Mouse (Mus musculus) neural tube, embryonic 13.5 days (tissue): ENCODE measurements at regions not wholly inside any gene's neighbourhood (a gene's known extent, or its start where the extent isn't known, plus 50 kb on each side); places are given as distances from the start of the nearest gene placed in this dataset.

Source experiments
- ATAC-seq: fragments of 200-750 bp; cut with Nextera tagmentation; 2 replicates; pipeline ENCODE4 v1.8.0; 2017; ENCODE audit warnings: low read depth, mild to moderate bottlenecking, moderate TSS enrichment, moderate library complexity
- H3K27ac ChIP-seq: fragments of 300-500 bp; sonication (generic); replicated peaks from 2 replicates; pipeline ENCODE4 v1.5.1; 2015; ENCODE audit warnings: moderate library complexity, mild to moderate bottlenecking, inconsistent platforms
- H3K27me3 ChIP-seq: fragments of 300-500 bp; sonication (generic); 2 replicates; pipeline ENCODE4 v1.6.1; 2015; ENCODE audit warnings: mild to moderate bottlenecking, inconsistent platforms
- H3K36me3 ChIP-seq: fragments of 300-500 bp; sonication (generic); 2 replicates; pipeline ENCODE4 v1.6.1; 2015; ENCODE audit warnings: mild to moderate bottlenecking, inconsistent platforms
- H3K4me1 ChIP-seq: fragments of 300-500 bp; sonication (generic); replicated peaks from 2 replicates; pipeline ENCODE4 v1.6.1; 2015; ENCODE audit warnings: inconsistent platforms
- H3K4me2 ChIP-seq: fragments of 300-500 bp; sonication (generic); 2 replicates; pipeline ENCODE4 v1.6.1; 2015; ENCODE audit warnings: inconsistent platforms, mild to moderate bottlenecking, moderate library complexity
- H3K4me3 ChIP-seq: fragments of 300-500 bp; sonication (generic); 2 replicates; pipeline ENCODE4 v1.5.1; 2015; ENCODE audit warnings: mild to moderate bottlenecking, inconsistent platforms
- H3K9ac ChIP-seq: fragments of 300-500 bp; sonication (generic); 2 replicates; pipeline ENCODE4 v1.6.1; 2015; ENCODE audit warnings: moderate library complexity, mild to moderate bottlenecking, inconsistent platforms
- H3K9me3 ChIP-seq: fragments of 300-500 bp; sonication (generic); 2 replicates; pipeline ENCODE4 v1.6.1; 2016; ENCODE audit warnings: inconsistent platforms
- WGBS: fragments of 180-500 bp; shearing (Covaris S2); methylation state at CpG from one replicate; pipeline ENCODE4 v1.1.7; 2015; 5-methylcytosine and 5-hydroxymethylcytosine counted together

DNA sequence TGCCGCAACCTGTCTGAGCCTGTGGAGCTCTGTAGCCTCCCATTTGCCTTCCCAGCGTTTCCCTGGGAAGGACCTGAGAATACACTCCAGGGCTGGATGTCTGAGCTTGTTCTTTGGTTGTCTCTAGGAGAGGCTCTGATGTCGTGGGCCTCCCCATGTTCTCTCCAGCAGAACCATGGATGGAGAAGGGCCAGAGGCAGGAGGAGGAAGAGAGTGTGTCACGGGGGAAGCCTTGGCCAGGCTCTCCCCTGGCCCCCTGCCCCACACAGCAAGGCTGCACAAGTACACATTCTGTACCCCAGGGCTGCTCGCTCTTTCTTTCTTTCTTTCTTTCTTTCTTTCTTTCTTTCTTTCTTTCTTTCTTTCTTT lies 74.9 kb upstream of the Irf2bp2 start:
- no peaks in the 10 kb centered on the region for H3K9me3 ChIP-seq
- H3K27me3 ChIP-seq, result no peaks in the 10 kb centered on the region
- peaks cover 66% of the 10 kb centered on the region for H3K4me1 ChIP-seq
- no peak for ATAC-seq
- no peak overlapping the region for H3K4me2 ChIP-seq
- H3K9ac ChIP-seq, result peak overlapping the region; percentile 1; the same call in 1 of the 2 replicates
- 71% methylated on average over 5 of the region's 5 CpGs for WGBS
- no peak overlapping the region for H3K4me3 ChIP-seq
- H3K27ac ChIP-seq, result peak overlapping the region; percentile 99
- no peaks in the 10 kb centered on the region for H3K36me3 ChIP-seq

DNA sequence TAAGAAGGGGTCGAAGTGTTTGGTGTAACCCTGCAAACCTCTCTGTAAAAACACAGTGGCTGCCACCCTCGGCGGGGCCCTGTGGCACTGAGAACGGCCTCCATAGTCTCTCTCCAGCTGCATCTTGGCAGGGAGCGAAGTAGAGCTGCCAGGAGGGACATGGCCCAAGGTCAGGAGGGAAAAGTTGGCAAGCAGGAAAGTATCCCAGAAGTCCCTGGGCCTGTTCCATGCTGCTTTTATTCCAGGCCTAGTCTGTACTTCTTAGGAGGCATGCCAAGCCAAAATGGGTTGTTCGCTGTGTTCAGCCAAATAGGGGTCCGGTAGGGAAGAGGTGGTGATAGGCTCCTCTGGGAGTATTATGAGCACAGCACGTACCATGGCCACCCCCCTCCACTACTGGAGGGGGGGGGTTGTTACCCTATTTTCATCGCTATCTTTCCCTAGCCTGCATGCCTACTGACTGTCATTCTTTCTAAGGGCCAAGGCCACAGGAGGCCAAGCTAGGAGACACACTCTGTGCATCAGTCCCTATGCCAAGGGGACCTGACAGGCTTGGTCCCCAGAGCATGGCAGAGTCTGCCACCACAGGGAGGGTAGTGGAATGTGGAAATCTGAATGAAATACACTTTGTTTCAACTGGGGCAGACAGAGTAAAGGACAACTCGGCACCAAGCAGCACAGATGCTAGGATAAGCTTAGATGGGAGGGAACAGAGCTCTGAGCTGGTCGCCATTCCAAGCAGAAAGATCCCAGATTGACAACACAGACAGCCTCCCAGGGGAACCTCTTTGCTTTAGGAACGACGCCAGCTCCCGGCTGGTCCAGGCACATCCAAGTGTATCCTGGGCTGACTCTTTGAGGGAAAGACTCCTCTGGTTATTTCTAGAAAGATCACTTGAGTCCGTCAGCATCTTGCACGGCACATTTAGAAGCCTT lies 74.2 kb upstream of the Irf2bp2 start:
- H3K4me3 ChIP-seq, result no peak overlapping the region
- H3K9ac ChIP-seq, result peak overlapping the region; percentile 1
- WGBS, result 47% methylated on average over 16 of the region's 16 CpGs
- H3K27me3 ChIP-seq, result no peaks in the 10 kb centered on the region
- ATAC-seq, result peak; percentile 24
- H3K27ac ChIP-seq, result peak overlapping the region; percentile 99
- H3K4me1 ChIP-seq, result peaks cover 72% of the 10 kb centered on the region
- H3K4me2 ChIP-seq, result no peak overlapping the region
- no peaks in the 10 kb centered on the region for H3K36me3 ChIP-seq
- H3K9me3 ChIP-seq, result no peaks in the 10 kb centered on the region

DNA sequence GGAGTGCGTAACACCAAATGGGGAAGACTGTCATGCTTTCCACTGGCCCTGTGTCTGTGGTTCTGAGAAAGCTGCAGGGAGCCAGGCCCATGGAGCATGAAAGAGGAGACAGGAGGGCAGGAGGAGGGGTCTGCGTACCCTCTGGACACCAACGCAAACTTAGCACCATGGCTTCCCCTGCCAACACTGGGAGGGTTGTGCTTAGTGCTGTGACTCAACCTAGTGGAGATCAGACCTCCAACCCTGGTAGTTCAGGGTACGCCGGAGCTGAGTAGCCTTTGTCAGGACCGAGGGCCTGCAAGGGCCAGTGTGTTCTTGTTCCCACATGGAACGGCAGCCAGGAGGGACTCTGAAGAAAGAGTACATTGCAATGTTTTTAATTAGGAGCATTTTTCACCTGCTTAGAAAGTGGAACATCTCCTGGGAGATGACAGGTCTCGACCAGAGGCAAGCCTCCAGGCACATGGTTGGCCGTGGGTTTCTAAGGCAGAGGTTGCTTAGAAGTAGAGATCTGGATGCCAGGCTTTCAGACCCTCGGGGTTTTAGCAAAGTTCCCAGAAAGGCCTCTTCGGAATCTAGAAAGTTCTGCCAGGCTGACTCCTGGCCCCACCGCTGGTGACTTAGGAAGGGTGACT lies 73.4 kb upstream of the Irf2bp2 start:
- Histone ChIP-seq H3K36me3 (no peaks in the 10 kb centered on the region), H3K4me3 (no peak overlapping the region), H3K9ac (peak overlapping the region; percentile 64), H3K4me2 (peak overlapping the region; percentile 39), H3K27ac (peak overlapping the region; percentile 99), H3K4me1 (peaks cover 80% of the 10 kb centered on the region), H3K9me3 (no peaks in the 10 kb centered on the region), H3K27me3 (no peaks in the 10 kb centered on the region)
- 43% methylated on average over 12 of the region's 12 CpGs for whole genome bisulfite sequencing
- ATAC-seq, result peak; percentile 15

DNA sequence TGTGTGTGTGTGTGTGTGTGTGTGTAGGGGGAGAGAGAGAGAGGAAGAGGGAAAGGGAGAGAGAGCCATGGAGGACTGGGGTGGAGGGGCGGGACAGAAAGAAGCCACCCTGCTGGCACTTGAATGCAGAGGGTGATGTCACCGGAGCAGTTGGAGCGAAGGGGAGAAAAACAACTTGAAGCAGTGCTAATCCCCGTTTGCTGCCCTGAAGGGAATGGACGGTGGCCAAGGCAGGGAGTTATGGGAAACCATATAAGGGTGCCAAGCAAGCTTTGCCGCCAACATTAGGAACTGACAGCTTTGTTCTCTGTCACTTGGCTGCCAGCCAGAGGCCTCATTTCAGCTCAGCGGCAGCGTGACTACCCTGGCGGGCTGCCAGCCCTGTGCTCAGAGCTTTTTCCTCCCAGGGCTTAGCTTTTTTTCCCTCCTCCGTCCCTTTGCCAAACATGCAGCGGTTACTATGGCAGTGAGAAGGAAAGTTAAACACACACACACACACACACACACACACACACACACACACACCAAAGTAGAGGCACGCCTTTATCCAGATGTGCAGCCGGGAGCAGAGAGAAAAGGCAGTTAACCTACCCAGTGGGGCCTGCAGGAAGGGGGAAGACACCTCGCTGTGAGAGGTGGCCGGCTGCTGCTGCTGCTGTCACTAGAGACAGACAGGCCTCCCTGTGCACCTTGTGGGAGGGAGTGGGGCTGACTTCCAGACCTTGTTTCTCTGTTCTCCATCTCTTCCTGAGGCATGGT lies 72.7 kb upstream of the Irf2bp2 start:
- Histone ChIP-seq H3K9ac (peak overlapping the region; percentile 64), H3K4me3 (no peak overlapping the region), H3K4me1 (peaks cover 87% of the 10 kb centered on the region), H3K36me3 (no peaks in the 10 kb centered on the region), H3K27ac (peak overlapping the region; percentile 99), H3K4me2 (peak overlapping the region; percentile 39), H3K9me3 (no peaks in the 10 kb centered on the region), H3K27me3 (no peaks in the 10 kb centered on the region)
- WGBS, result under 1% methylated on average over 15 of the region's 15 CpGs
- ATAC-seq, result peak; percentile 84

DNA sequence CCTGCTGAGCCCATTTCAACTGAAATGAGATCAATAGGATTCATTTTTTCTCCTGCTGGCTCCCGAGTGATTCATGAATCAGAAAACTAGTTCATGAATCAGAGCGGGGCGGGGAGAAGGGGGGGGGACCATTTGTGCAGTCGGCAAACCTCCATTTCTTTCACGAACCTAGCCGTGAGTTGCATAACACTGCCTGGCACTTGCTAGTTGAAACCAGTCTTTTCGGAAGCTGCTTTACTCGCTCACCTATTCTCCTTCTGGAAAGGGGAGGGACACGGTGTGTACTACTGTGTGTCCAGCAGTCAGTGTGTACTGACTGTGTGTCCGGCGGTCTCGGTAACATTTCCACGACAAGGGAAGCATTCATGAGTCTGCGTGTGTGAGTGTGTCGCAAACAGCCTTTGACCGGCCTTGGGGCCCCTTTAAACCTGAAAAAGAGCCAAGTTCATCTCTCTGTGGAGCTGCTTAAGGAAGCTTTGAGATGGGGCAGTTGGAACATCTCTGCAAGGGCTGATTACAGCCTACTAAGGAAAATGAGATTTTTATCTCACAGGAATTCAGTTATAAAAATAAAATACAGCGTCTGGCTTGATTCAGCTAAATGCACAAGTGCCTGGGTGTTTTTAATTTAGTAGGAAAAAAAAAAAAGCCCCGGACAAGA lies 71.9 kb upstream of the Irf2bp2 start:
- Histone ChIP-seq H3K27me3 (no peaks in the 10 kb centered on the region), H3K4me2 (peak overlapping the region; percentile 39), H3K9ac (peak overlapping the region; percentile 59), H3K4me1 (peaks cover 95% of the 10 kb centered on the region), H3K27ac (peak overlapping the region; percentile 99), H3K9me3 (no peaks in the 10 kb centered on the region), H3K36me3 (no peaks in the 10 kb centered on the region), H3K4me3 (no peak overlapping the region)
- 12% methylated on average over 18 of the region's 18 CpGs for WGBS
- ATAC-seq, result peak; percentile 1; the same call in 1 of the 2 replicates

DNA sequence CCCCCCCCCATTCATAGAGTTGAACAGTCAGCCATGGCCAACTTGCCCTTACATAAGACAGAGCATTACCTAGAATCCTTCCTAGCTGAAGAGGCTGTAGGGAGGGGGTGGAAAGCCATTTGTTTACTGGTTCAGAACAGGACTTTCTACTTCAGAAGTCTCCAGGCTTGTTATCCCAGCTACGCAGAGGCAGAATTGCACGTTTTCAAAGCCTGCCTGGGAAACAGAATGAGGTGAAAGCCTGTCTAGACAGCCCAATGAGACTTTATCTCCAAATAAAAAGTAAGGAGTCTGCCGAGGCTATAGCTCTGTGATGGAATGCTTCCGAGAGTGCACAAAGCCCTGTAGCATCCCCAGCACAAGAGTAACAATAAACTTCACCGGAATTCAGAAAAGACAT lies 71.1 kb upstream of the Irf2bp2 start:
- 0 out of 2 replicates have a peak overlapping the region, but pooled peaks have one; percentile 59 for H3K9ac ChIP-seq
- ATAC-seq, result no peak

DNA sequence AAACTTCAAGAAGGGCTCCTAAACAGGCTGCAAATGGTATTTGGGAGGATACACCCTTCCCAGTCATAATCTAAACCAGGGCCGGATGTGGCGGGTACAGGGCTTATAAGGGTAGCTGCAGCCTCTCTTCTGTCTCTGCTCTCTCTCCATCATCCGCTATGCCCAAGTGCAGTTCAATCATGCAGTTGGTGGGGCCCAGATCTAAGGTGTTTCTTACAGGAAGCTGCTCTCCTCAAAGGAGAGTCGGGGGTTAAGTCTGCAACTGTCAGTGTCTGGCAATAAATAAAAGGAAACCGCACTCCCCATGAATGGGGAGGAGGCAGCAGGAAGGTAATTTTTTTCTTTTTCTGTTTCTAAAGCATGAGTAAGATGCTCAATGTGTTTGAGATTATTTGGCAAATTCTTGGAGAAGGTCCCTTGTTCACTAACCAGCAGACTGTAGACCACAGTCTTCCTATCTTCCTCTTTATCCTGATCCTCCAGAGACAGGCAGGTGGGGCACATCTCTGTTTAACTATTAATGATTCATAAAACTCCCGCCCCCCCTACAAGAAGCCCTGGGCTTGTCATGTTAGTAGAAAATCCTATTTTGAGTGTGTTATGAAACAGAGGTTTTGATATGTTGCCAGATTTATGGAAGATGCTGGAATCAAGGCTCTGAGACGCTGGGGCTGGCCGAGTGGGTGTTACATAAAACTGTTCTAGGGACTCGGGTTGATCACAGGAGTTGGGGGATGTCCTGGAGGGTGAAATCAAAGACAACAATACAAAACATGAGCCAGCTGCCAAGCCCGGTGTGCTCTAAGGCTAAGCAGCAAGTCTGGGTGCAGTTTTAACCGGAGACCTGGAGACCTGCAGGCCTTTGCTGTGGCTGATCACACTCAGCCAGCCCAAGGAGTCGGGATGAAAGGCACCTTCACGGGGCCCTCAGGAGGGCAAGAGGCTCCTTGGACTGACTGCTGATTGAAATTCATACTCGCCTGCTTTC lies 69.3 kb upstream of the Irf2bp2 start:
- WGBS, result 29% methylated on average over 14 of the region's 14 CpGs
- Histone ChIP-seq H3K4me2 (0 out of 2 replicates have a peak overlapping the region, but pooled peaks have one; percentile 5), H3K4me1 (peaks cover 88% of the 10 kb centered on the region), H3K27me3 (no peaks in the 10 kb centered on the region), H3K9ac (peak overlapping the region; percentile 50; the same call in 1 of the 2 replicates), H3K27ac (peak overlapping the region; percentile 99), H3K4me3 (no peak overlapping the region), H3K36me3 (no peaks in the 10 kb centered on the region), H3K9me3 (no peaks in the 10 kb centered on the region)
- no peak for ATAC-seq

More for the DNA sequence above, 71.1 kb upstream of the Irf2bp2 start:
- no peak overlapping the region for H3K4me3 ChIP-seq
- H3K36me3 ChIP-seq, result no peaks in the 10 kb centered on the region
- no peaks in the 10 kb centered on the region for H3K27me3 ChIP-seq
- peaks cover 100% of the 10 kb centered on the region for H3K4me1 ChIP-seq
- WGBS, result 31% methylated on average over 5 of the region's 5 CpGs
- peak overlapping the region; percentile 99 for H3K27ac ChIP-seq
- no peak overlapping the region for H3K4me2 ChIP-seq
- H3K9me3 ChIP-seq, result no peaks in the 10 kb centered on the region

DNA sequence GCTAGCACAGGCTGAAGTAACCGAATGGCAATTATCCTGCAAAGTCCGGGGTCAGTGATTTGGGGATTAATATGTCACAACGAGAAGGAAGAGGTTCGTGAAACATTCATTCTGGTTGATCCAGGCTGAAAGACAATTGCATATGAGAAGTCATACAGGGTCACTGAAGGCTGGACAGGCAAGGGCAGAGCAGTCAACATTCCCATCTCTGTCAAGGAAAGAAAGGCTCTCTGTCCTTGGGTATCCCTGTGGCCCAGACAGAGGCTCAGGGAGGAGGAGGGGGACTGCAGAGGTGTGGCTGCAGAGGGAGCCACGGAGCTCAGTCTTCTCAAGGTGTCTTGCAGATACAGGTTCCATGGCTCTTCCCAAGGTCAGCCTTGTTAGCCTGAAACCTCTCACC lies 68.4 kb upstream of the Irf2bp2 start:
- no peak for ATAC-seq
- no peaks in the 10 kb centered on the region for H3K27me3 ChIP-seq
- H3K9me3 ChIP-seq, result no peaks in the 10 kb centered on the region
- 0 out of 2 replicates have a peak overlapping the region, but pooled peaks have one; percentile 62 for H3K9ac ChIP-seq
- no peak overlapping the region for H3K4me3 ChIP-seq
- H3K27ac ChIP-seq, result peak overlapping the region; percentile 99
- no peak overlapping the region for H3K4me2 ChIP-seq
- H3K4me1 ChIP-seq, result peaks cover 82% of the 10 kb centered on the region
- H3K36me3 ChIP-seq, result no peaks in the 10 kb centered on the region
- WGBS, result 56% methylated on average over 5 of the region's 5 CpGs

DNA sequence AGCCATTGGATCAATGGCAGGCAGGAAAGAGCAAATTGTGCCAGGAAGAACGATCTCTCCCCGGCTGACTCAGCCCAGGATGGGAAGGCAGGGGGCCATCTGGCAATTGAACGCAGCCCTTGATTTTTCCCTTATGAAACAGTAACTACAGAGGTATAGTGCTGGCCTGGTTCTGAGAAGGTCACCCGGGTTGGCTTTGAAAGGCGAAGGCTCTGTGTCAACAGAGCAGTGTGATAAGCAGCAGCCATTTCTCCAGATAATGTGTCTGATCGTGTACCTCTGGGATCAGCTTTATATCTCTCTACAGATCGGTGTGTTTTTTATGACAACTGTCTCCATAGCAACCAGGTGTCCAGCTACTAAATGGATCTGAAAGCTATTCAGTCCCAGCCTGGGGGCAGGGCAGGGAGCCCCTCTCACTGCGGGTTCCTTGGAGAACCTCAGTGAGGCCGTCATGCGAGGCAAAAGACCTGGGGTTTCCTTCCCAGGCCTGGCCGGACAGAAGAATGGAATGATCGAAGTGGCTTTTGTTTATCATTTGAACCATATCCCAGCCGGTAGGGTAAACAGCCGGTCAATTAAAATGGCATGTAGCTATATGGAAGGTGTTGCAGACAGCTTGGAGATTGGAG lies 67.8 kb upstream of the Irf2bp2 start:
- ATAC-seq, result peak; percentile 12; the same call in 1 of the 2 replicates
- Histone ChIP-seq H3K36me3 (no peaks in the 10 kb centered on the region), H3K4me1 (peaks cover 77% of the 10 kb centered on the region), H3K27ac (peak overlapping the region; percentile 99), H3K4me2 (peak overlapping the region; percentile 35), H3K27me3 (no peaks in the 10 kb centered on the region), H3K4me3 (no peak overlapping the region), H3K9ac (peak overlapping the region; percentile 62), H3K9me3 (no peaks in the 10 kb centered on the region)
- WGBS, result 27% methylated on average over 14 of the region's 14 CpGs

DNA sequence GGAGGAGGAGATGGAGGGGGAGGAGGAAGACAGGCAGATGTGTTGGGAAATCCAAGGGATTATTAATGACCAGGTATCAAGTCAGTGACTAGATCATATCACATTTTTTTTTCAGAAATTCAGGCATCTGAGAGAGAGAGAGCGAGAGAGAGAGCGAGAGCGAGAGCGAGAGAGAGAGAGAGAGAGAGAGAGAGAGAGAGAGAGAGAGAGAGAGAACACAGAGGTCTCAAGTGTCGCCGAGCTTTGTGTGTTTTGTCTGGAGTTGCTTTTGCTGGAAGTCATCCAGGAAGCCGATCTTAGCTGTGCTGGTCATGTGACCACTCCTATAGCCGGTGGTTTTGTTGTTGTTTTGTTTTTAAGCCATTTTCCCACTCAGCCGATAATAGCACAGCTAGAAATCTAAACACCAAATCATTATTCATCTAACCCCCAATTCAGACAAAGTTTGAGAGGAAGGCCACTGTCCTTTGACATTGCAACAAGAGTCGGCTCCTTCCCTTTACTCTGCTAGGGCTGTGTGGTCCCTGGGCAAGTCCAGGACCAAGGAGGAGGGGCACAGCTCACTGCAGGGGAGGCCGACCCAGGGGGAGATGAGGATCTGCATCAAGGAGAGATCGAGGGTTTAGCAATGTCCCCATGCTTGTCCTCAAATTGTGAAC lies 67.0 kb upstream of the Irf2bp2 start:
- ATAC-seq, result 0 out of 2 replicates have a peak, but pooled peaks have one; percentile 25
- H3K9me3 ChIP-seq, result no peaks in the 10 kb centered on the region
- 31% methylated on average over 12 of the region's 12 CpGs for WGBS
- H3K27me3 ChIP-seq, result no peaks in the 10 kb centered on the region
- no peak overlapping the region for H3K4me3 ChIP-seq
- H3K27ac ChIP-seq, result peak overlapping the region; percentile 99
- peak overlapping the region; percentile 35 for H3K4me2 ChIP-seq
- no peaks in the 10 kb centered on the region for H3K36me3 ChIP-seq
- H3K4me1 ChIP-seq, result peaks cover 69% of the 10 kb centered on the region
- peak overlapping the region; percentile 62 for H3K9ac ChIP-seq
